Mouse (Mus musculus) embryonic fibroblast, embryonic 13.5 days (primary cell): ENCODE results near the gene Cd164. TPM values are rescaled to one million over a fixed set of nuclear protein-coding genes. Genes with fewer than 3 reads are reported as not detected.

Source experiments
- H3K27ac ChIP-seq: 2 replicates; pipeline ENCODE4 v1.5.1; 2012; ENCODE audit warnings: low read length, control low read depth, inconsistent platforms; ENCODE audit not compliant: insufficient read depth
- H3K4me1 ChIP-seq: 2 replicates; pipeline ENCODE4 v1.6.1; 2011; ENCODE audit warnings: low read length; ENCODE audit not compliant: control insufficient read depth, insufficient read depth
- H3K4me3 ChIP-seq: 2 replicates; pipeline ENCODE4 v1.5.1; 2011; ENCODE audit warnings: mild to moderate bottlenecking, control low read depth, low read length; ENCODE audit not compliant: insufficient read depth
- CTCF ChIP-seq: IDR thresholded peaks from 2 replicates; pipeline ENCODE4 v1.5.1; 2011; ENCODE audit warnings: mild to moderate bottlenecking, control low read depth, low read length, moderate library complexity, borderline replicate concordance; ENCODE audit not compliant: insufficient read depth
- POLR2A ChIP-seq: IDR thresholded peaks from 2 replicates; pipeline ENCODE4 v1.6.1; 2011; ENCODE audit warnings: low read depth, mild to moderate bottlenecking, control low read depth, low read length, moderate library complexity
- polyA plus RNA-seq: library from polyadenylated mRNA; stranded (reverse); fragments of >200 nt; gene quantifications from 2 replicates; pipeline ENCODE4 v1.2.4, GENCODE M21; 2011; ENCODE audit warnings: low read depth; ENCODE audit not compliant: missing spikeins, insufficient read length

The Cd164 gene
- polyA plus RNA-seq, 1 experiment, result 337 TPM

DNA sequence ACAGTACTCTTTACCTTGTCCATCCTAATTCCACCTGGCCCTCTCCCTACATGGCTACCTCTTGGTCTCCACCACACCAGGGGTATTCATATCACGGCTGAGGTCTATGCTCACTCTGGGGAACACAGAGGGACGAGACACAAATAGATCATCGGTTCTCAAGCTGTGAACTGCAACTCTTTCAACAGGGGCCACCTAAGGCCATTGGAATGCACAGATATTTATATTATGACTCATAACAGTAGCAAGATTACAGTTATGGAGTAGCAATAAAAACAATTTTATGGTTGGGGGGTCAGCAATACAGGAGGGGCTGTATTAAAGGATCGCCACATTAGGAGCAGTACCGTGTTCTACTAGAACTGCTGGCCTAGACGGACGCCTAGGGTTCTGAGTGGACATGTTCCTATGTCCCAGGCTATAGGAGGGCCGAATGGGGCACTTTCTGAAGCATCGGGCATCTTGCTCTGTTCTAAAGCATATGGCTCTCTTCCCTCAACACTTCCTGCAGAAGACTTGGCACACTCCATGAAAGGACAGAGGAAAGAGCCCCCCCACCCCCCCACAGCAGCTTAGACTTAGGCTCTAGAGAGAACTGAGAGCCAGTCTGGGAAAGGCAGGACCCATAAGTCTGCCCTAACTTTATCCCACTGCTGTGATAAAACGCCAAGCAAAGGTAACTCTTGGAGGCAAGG is 42.6 kb downstream of the Cd164 start:
- H3K4me3 ChIP-seq, result no peak overlapping the region
- H3K4me1 ChIP-seq, result no peaks in the 10 kb centered on the region; the same call in 1 of the 2 replicates
- no peak overlapping the region for H3K27ac ChIP-seq
- no peak for TF ChIP-seq POLR2A
- TF ChIP-seq CTCF, result no peak

DNA sequence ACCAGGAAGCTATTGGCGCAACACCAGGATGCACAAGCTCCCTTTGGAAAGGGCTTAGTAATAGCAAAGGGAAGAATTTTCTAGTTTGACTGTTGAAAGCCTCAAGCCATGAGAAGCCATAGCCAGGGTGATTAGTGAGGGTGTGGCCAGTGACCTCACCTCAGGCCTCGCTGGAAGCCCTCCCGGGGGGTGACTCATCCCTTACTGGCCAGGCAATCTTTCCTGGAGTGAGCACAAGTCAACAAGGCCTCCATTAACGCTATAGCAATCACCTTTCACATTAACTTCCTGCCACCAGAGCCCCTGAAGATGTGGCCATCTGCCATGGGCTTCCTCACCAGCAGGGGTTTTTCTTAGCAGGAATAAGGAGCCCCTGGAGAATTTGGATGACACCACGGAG is 45.9 kb downstream of the Cd164 start:
- Histone ChIP-seq H3K27ac (peak overlapping the region; percentile 61), H3K4me3 (no peak overlapping the region), H3K4me1 (no peaks in the 10 kb centered on the region; the same call in 1 of the 2 replicates)
- no peak for TF ChIP-seq POLR2A

DNA sequence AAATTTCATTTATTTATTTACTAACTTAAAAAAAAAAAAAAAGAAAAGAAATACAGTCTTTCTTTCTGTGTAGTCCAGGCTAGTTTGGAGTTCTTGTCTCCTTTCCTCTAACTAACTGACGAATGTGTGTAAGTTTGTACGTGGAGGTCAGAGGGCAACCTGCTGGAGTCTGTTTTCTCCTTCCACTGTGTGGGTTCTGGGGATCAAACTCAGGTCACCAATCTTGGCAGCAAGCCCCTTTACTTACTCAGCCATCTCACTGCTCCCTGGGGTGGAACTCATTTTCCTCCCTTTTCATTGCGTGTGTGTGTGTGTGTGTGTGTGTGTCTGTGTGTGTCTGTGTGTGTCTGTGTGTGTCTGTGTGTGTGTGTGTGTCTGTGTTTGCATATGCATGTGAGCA is 49.1 kb downstream of the Cd164 start:
- H3K27ac ChIP-seq, result peak overlapping the region; percentile 32; the same call in 1 of the 2 replicates
- TF ChIP-seq CTCF (no peak), POLR2A (no peak)
- no peaks in the 10 kb centered on the region; the same call in none of the 2 replicates for H3K4me1 ChIP-seq
- H3K4me3 ChIP-seq, result no peak overlapping the region

DNA sequence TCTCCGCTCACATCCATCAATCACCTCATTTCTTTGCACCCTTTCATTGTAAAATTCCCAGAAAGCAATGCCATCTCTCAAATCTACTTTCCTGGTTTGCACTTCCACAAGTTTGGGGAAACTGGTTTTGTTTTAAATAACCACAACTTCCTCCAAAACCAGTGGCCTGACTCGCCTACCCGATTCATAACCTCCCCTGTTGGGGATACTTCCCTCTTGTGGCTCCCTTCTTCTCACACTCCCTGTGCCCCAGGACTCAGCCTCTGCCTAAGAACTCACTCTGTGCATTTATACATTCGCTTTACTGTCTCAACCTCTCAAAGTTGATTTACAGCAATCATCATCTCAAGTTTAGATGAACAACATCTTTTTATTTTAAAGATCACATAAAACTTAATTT is 51.9 kb downstream of the Cd164 start:
- H3K27ac ChIP-seq, result no peak overlapping the region
- H3K4me3 ChIP-seq, result no peak overlapping the region
- TF ChIP-seq POLR2A, result no peak
- TF ChIP-seq CTCF, result no peak
- peaks cover 4% of the 10 kb centered on the region for H3K4me1 ChIP-seq

DNA sequence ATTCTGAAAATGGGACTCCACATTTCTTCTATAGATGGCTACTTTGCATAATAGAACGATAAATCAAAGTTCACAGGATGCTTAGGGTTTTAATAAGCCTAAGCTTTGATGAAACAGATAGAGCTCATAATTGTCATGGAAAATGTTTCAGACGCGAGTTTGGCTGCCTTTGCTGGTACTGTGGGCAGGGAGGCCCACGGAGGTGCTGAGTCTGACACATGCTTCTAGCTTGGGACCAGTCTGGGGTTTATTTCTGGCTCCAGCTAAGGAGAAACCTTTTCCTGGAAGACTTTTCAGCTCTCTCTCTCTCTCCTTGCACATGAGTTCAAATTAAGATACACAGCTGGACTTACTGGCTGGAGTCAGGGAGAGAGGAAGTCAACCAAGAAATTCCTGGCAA is 53.1 kb downstream of the Cd164 start:
- H3K4me1 ChIP-seq, result peaks cover 11% of the 10 kb centered on the region
- H3K4me3 ChIP-seq, result no peak overlapping the region

DNA sequence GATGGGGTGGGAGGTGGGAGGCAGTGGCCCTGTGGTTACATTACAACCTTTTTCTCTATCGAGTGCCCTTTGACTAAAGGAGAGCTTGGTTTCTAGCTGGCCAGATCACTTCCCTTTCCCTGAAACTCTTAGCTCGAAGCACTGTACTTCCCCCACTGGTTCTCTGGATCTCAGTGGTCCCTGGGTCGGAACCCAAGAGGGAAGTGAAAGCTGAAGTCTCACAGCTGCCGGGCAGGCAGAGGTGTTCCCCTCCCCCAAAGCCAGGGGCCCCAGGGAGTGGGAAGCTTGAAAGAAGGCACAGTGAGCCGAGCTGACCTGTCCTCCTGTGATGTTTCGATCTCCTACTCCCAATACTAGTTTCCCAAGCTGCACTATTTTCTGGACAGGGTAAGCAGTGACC is 54.0 kb downstream of the Cd164 start:
- Histone ChIP-seq H3K4me1 (peaks cover 11% of the 10 kb centered on the region), H3K4me3 (no peak overlapping the region), H3K27ac (no peak overlapping the region)
- TF ChIP-seq POLR2A, result no peak
- TF ChIP-seq CTCF, result no peak

More for the DNA sequence above, 53.1 kb downstream of the Cd164 start:
- H3K27ac ChIP-seq, result peak overlapping the region; percentile 19; the same call in 1 of the 2 replicates
- no peak for TF ChIP-seq POLR2A
- no peak for TF ChIP-seq CTCF

DNA sequence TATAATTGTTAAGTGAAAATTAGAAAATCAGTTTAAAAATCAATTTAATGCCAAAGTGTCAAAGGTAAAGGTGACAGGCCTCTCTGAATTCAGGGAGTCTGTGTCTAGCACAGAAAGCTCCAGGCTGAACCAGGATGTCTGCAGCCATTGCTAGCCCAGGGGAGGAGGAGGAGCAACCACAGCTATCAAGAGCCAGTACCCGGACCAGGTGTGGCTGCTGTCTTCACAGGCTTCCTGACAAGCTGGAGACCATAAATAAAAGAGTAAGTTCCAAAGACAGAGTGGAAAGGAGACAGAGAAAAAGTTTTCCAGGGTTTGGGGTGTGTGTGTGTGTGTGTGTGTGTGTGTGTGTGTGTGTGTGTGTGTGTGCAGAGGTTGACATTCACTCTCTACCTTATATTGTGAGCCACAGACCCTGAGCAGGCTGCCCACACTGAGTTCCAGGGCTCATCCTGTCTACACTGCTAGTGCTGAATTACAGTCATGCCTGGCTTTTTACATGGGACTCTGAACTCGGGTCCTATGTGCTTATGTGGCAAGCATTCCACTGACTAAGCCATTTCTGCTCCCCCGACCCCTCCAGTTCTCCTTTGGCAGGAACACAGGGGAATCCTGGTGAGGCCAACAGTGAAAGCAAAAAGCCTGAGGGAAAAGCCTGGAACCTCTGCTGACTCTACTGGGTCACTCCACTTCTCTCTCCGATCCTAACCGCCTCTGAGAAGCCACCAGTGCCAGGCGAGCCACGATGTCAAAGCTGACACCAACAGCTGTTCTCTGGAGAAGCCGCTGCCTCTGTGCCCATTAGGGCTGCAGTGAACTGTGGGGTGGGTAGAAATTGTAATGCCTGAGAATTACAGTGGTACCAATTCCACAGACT is 56.5 kb downstream of the Cd164 start:
- peaks cover 11% of the 10 kb centered on the region for H3K4me1 ChIP-seq
- peak overlapping the region; percentile 65 for H3K27ac ChIP-seq
- TF ChIP-seq CTCF (no peak), POLR2A (no peak)
- H3K4me3 ChIP-seq, result no peak overlapping the region

DNA sequence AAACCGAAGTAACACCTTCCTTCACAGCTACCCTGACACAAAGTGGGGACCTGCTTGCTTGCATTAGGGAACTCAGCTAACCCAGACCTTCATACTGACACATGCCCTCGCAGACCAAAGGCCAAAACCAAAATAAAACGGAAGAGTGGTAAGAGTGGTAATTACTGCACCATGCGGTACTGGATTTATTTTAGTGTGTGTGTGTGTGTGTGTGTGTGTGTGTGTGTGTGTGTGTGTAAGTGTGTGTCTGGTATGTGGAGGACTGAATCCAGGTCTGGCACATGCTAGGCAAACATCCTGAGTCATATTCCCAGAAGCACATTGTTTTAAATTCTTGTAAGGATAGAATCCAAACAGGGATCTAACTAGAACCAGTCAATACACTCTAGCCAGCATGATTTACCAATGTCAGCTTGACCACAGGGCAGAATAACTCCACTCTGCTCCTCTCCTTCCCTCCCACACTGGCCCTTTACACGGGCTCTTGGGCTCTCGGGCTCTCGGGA is 57.2 kb downstream of the Cd164 start:
- peaks cover 11% of the 10 kb centered on the region for H3K4me1 ChIP-seq
- peak overlapping the region; percentile 65 for H3K27ac ChIP-seq
- TF ChIP-seq POLR2A (no peak), CTCF (no peak)
- H3K4me3 ChIP-seq, result no peak overlapping the region

DNA sequence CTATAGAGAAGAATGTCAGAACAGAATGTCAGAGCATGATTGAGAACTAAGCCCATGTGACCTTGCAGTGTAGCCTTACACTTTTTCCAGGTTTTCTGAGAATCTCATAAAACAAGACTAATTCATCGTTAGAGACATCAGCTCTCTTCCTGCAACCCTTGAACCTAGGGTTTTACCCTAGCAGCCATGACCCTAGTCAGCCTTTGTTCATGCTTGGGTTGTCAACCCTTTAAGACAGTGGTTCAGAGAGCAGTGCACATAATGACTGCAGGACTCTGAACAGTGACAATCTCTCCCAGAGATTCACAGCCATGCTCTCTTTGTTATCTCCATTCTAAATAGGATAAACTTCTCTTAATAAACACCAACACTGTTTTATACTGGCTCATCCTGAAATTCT is 59.3 kb downstream of the Cd164 start:
- Histone ChIP-seq H3K4me3 (no peak overlapping the region), H3K27ac (no peak overlapping the region), H3K4me1 (peaks cover 11% of the 10 kb centered on the region)
- TF ChIP-seq POLR2A (no peak), CTCF (no peak)

DNA sequence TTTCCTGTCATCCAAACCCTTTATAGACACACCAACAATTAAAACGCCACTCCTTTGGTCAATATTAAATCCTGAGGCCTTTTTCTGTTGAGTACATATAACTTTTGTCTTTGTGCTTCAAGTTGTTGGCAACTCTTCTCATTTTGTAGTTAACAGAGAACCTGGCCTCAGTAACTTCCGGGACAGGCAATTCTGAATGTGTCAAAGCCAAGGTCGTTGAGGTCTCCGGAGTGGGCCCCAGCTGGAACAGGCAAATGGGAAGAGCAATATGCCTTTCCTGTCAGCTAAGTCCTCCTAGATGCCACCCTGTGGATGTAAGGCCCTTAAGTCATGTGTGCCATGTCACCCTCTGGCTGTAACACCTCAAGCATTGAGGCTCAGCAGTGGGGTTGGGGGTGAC is 61.2 kb downstream of the Cd164 start:
- TF ChIP-seq POLR2A (no peak), CTCF (no peak)
- Histone ChIP-seq H3K27ac (no peak overlapping the region), H3K4me3 (no peak overlapping the region), H3K4me1 (peaks cover 11% of the 10 kb centered on the region)

Other genes starting within 250 kb of the Cd164 start
- gene Fig4, start 216.2 kb upstream of the Cd164 start, polyA plus RNA-seq, result 19.6 and 20.8 TPM in 2 replicates
- not detected in 2 replicates for gene Ak9, start 215.4 kb upstream of the Cd164 start, polyA plus RNA-seq
- gene Zbtb24, start 69.0 kb upstream of the Cd164 start, polyA plus RNA-seq, result 11.1 TPM in 2 replicates
- 50.0 and 61.4 TPM in 2 replicates for gene Mical1, start 43.1 kb upstream of the Cd164 start, polyA plus RNA-seq
- gene Smpd2, start 29.0 kb upstream of the Cd164 start, polyA plus RNA-seq, result 13.7 and 16.7 TPM in 2 replicates
- not detected in 2 replicates for gene Ppil6, start 29.0 kb upstream of the Cd164 start, polyA plus RNA-seq
- 0.28 and 0.81 TPM in 2 replicates for gene Ccdc162, start 197.2 kb downstream of the Cd164 start, polyA plus RNA-seq